Mouse (Mus musculus) small intestine, adult 2 months (tissue): ENCODE measurements around the gene Vgll4.

Experiments used
- CTCF ChIP-seq: fragments of 200-500 bp; IDR thresholded peaks from 2 replicates; pipeline ENCODE4 v1.5.1; 2012; ENCODE audit warnings: low read depth, mild to moderate bottlenecking, control low read depth, inconsistent platforms, low read length, moderate library complexity, mixed read lengths; ENCODE audit not compliant: insufficient replicate concordance, insufficient read length; ENCODE audit errors: extremely low read depth
- POLR2A ChIP-seq: fragments of 200-500 bp; IDR thresholded peaks from 2 replicates; pipeline ENCODE4 v1.6.1; 2012; ENCODE audit warnings: low read depth, mild to moderate bottlenecking, control low read depth, inconsistent platforms, low read length, moderate library complexity

DNA sequence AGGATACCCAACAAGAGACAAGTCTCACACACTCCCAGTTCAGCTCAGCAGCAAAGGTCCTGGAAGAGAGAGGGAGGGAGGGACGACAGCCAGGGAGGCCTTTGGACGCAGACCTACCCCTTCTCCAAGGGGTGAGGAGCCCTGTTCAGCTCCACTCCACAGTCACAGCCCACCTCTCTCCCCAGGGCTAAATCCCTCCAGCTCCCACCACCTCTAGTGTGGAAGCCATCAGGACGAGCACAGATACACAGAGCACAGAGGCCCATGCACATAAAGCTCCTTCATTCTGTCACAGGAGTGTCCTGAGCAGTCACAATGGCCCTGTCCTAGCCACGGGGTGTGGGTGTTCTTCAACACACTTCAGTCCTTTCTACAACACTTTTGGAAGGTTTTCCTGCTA, 93.8 kb downstream of the Vgll4 start:
- TF ChIP-seq POLR2A (no peak), CTCF (no peak)
